10 mouse cellular contexts compared by ENCODE assay signal in the genomic region with DNA sequence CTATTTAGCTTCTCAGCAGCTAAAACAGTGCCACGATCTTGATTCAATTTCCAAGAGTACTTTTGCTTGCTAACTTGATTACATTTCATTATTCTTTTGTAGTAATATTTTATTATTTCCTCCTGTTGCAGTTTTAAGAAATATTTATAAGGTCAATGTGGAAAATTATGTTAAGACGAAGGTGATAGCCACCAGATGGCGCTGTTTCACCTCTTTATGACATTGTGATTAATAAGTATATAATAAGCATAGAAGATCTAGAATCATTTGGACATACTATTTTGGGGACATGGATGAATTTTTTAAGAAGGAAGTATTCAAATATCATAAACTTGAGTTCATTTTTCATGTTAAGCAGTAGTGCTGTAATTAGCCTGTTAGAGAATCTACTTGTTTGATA.
A peak's percentile ranks its signal among the peaks of the same experiment; 100 is the strongest.
DNase-seq lines count a peak whose midpoint lies in the region; ATAC-seq and TF ChIP-seq lines count a peak whose summit lies in the region.
"Had no signal": no experiment of that assay in that cellular context is flagged by ENCODE, and none has a peak within 500 bp of the region (broad histone marks: within the 10 kb centered on the region; RNA-seq: fewer than 3 reads in every experiment).

No protein-coding gene starts in this region.

- H3K4me3 ChIP-seq in ES-E14 (ENCODE audit: insufficient read depth in 1 of 2, low read depth in 1 of 2, low read length in 2 of 2, poor library complexity in 1 of 2, severe bottlenecking in 1 of 2) = no peak overlapping the region
- no peak overlapping the region for H3K4me3 ChIP-seq in liver, embryonic 14.5 days (ENCODE audit: insufficient read depth in 1 of 2, low read depth in 2 of 2, low read length in 2 of 2)
- H3K4me3 ChIP-seq: lung, embryonic 15.5 days; stomach, embryonic 15.5 days had no signal

- DNase-seq in adrenal gland, adult 18-20 months (ENCODE audit: low spot score in 2 of 2) = peak; percentile 40 to 52
- no peak for DNase-seq in adrenal gland, postnatal 4 days (ENCODE audit: low spot score in 2 of 2)
- peak; percentile 29 to 60 for DNase-seq in left cerebral cortex, adult 18-20 months (ENCODE audit: low spot score in 2 of 2)
- DNase-seq in left cerebral cortex, postnatal 36 days (ENCODE audit: low spot score in 2 of 2) = no peak
- DNase-seq in ES-E14 (ENCODE audit: low read depth, low spot score) = peak; percentile 28
- peak; percentile 28 to 77 for DNase-seq in cerebellum, postnatal 25 days
- DNase-seq in liver, embryonic 14.5 days (ENCODE audit: low read depth in 3 of 3, low spot score in 3 of 3) = peak; percentile 38 to 45 (median 41)

- H3K9me3 ChIP-seq in ES-E14 (ENCODE audit: control insufficient read depth, insufficient read depth, low read depth, low read length) = no peaks in the 10 kb centered on the region
- H3K9me3 ChIP-seq in liver, embryonic 14.5 days (ENCODE audit: control insufficient read depth, low read length) = no peaks in the 10 kb centered on the region
- H3K9me3 ChIP-seq: lung, embryonic 15.5 days; stomach, embryonic 15.5 days had no signal

- H3K27ac ChIP-seq in ES-E14 (ENCODE audit: insufficient read depth, low read depth, low read length, poor library complexity, severe bottlenecking) = no peak overlapping the region
- no peak overlapping the region for H3K27ac ChIP-seq in liver, embryonic 14.5 days
- H3K27ac ChIP-seq: lung, embryonic 15.5 days; stomach, embryonic 15.5 days had no signal

- WGBS in liver, embryonic 14.5 days (ENCODE audit: insufficient replicate concordance) = 17% methylated on average over 3 of the region's 3 CpGs

- intact Hi-C loops in left cerebral cortex, postnatal 36 days (cut with DNase I) = loop anchor here (1.0 to 5.0 kb wide), 2 partner anchors 622 to 727 kb away; partner anchors contain the start of gene Comtd1

- ATAC-seq in liver, embryonic 14.5 days (ENCODE audit: insufficient read depth) = no peak
- no peak for ATAC-seq in erythroblast, adult 5-6 weeks (replicated peaks; ENCODE audit: low FRiP score, poor library complexity, severe bottlenecking)

- no peaks in the 10 kb centered on the region for H3K36me3 ChIP-seq in ES-E14 (ENCODE audit: control insufficient read depth, insufficient read depth, low read length, poor library complexity, severe bottlenecking)
- H3K36me3 ChIP-seq in liver, embryonic 14.5 days (replicated peaks; ENCODE audit: control insufficient read depth, insufficient read depth, low read depth) = no peaks in the 10 kb centered on the region
- H3K36me3 ChIP-seq: lung, embryonic 15.5 days; stomach, embryonic 15.5 days had no signal

- no peak for TF ChIP-seq EP300 in liver, embryonic 14.5 days (IDR thresholded peaks at IDR 0.05; ENCODE audit: low read depth)

- no peak overlapping the region for H3K4me2 ChIP-seq in liver, embryonic 14.5 days (ENCODE audit: low read depth)
- H3K4me2 ChIP-seq: lung, embryonic 15.5 days; stomach, embryonic 15.5 days had no signal

- no peaks in the 10 kb centered on the region for H3K27me3 ChIP-seq in liver, embryonic 14.5 days (ENCODE audit: control insufficient read depth, insufficient read depth, low read length)
- H3K27me3 ChIP-seq: lung, embryonic 15.5 days; stomach, embryonic 15.5 days had no signal

- H3K9ac ChIP-seq in ES-E14 (ENCODE audit: insufficient read depth, low read depth, low read length, poor library complexity, severe bottlenecking) = no peak overlapping the region
- H3K9ac ChIP-seq in liver, embryonic 14.5 days (replicated peaks) = no peak overlapping the region
- H3K9ac ChIP-seq: lung, embryonic 15.5 days; stomach, embryonic 15.5 days had no signal

- H3K4me1 ChIP-seq in ES-E14 (ENCODE audit: control insufficient read depth in 2 of 2, insufficient read depth in 2 of 2, low read length in 2 of 2, poor library complexity in 1 of 2) = no peaks in the 10 kb centered on the region
- H3K4me1 ChIP-seq in liver, embryonic 14.5 days (replicated peaks; ENCODE audit: control insufficient read depth in 2 of 2, insufficient read depth in 2 of 2, low read length in 1 of 2) = no peaks in the 10 kb centered on the region; a peak in 1 of 4 replicates
- H3K4me1 ChIP-seq: lung, embryonic 15.5 days had no signal

- TF ChIP-seq CTCF in liver, embryonic 14.5 days (IDR thresholded peaks at IDR 0.05; ENCODE audit: low read depth) = peak; percentile 61

- in situ Hi-C loops in ES-E14 (cut with MboI; ENCODE audit: low sequenced_read_pairs in 2 of 2, unreplicated experiment in 2 of 2) = no loop called here

TF ChIP-seq in ES-E14, 5 proteins besides CTCF, POLR2A, EP300 and RAD21:
- TF ChIP-seq MAFK (IDR thresholded peaks at IDR 0.05; ENCODE audit: insufficient read depth, low read depth, low read length) (no peak), HCFC1 (IDR thresholded peaks at IDR 0.05; ENCODE audit: borderline replicate concordance, insufficient read depth, low read length) (no peak), CHD2 (IDR thresholded peaks at IDR 0.05; ENCODE audit: low read depth, low read length) (no peak), ZNF384 (IDR thresholded peaks at IDR 0.05; ENCODE audit: low read depth, low read length) (no peak), ZC3H11A (IDR thresholded peaks at IDR 0.05; ENCODE audit: borderline replicate concordance, low read depth, low read length) (no peak)

Comparison
In these comparisons a context has a peak if more than half of its experiments do, and no peak if none do; other contexts are left out.
1. DNase-seq: peak in adrenal gland, adult 18-20 months (2 of 2), left cerebral cortex, adult 18-20 months (2 of 2), ES-E14 (single experiment), cerebellum, postnatal 25 days (2 of 2) and liver, embryonic 14.5 days (3 of 3); none in adrenal gland, postnatal 4 days (0 of 2) and left cerebral cortex, postnatal 36 days (0 of 2).